Mouse (Mus musculus) A20 (cell line): ENCODE measurements around the gene Large2.
A peak's percentile ranks its signal among the peaks of the same experiment; 100 is the strongest.
"Not testable (repeated sequence)": the region's sequence is repeated elsewhere in the genome, so short reads cannot be mapped to it uniquely, and the experiment has no call there.

Experiments
- DNase-seq: peaks from one replicate; pipeline ENCODE4 v3.0.0-alpha.2; 2011; ENCODE audit warnings: low read depth, low spot score

Gene Large2

GRCm38 (mm10) chr2:92374514-92374913 is at the start of gene Large2, which contains the start of gene Pex16:
Gene Large2, minus strand, starts transcription at chr2:92374869.
Gene Pex16, plus strand, starts transcription at chr2:92374676.
- peak; percentile 62 for DNase-seq

GRCm38 (mm10) chr2:92423702-92424461 is 49.2 kb upstream of the Large2 start:
- no peak for DNase-seq

- no peak for DNase-seq
These were observed 48.5 kb upstream of the Large2 start for GRCm38 (mm10) chr2:92423156-92423555.

GRCm38 (mm10) chr2:92422388-92423135 is 47.9 kb upstream of the Large2 start:
- peak; percentile 17 for DNase-seq

- DNase-seq = no peak
These were observed 47.2 kb upstream of the Large2 start for GRCm38 (mm10) chr2:92421723-92422387.

GRCm38 (mm10) chr2:92411705-92412104 is 37.0 kb upstream of the Large2 start:
- DNase-seq = no peak

GRCm38 (mm10) chr2:92408309-92409045 is 33.8 kb upstream of the Large2 start:
- no peak for DNase-seq

- peak; percentile 21 for DNase-seq
These were observed 31.0 kb upstream of the Large2 start for GRCm38 (mm10) chr2:92405687-92406086.

GRCm38 (mm10) chr2:92404737-92405136 is 30.1 kb upstream of the Large2 start:
- DNase-seq = no peak

GRCm38 (mm10) chr2:92403776-92404319 is 29.2 kb upstream of the Large2 start:
- no peak for DNase-seq

- no peak for DNase-seq
These were observed 28.1 kb upstream of the Large2 start for GRCm38 (mm10) chr2:92402591-92403326.

GRCm38 (mm10) chr2:92401091-92401561 is 26.5 kb upstream of the Large2 start, which contains the start of gene Mapk8ip1:
Gene Mapk8ip1, minus strand, starts transcription at chr2:92401263.
- DNase-seq = no peak

GRCm38 (mm10) chr2:92400682-92401081 is 26.0 kb upstream of the Large2 start:
- DNase-seq = no peak

- not testable (repeated sequence) for DNase-seq
These were observed 25.2 kb upstream of the Large2 start for GRCm38 (mm10) chr2:92399877-92400276.

- no peak for DNase-seq
These were observed 22.8 kb upstream of the Large2 start for GRCm38 (mm10) chr2:92397436-92397835.

- no peak for DNase-seq
These were observed 20.9 kb upstream of the Large2 start for GRCm38 (mm10) chr2:92395535-92395934.

- no peak for DNase-seq
These were observed 17.9 kb upstream of the Large2 start for GRCm38 (mm10) chr2:92392318-92393264.

- DNase-seq = no peak
These were observed 17.1 kb upstream of the Large2 start for GRCm38 (mm10) chr2:92391703-92392317.

GRCm38 (mm10) chr2:92391116-92391515 is 16.4 kb upstream of the Large2 start:
- no peak for DNase-seq
